ENCODE assay signal across 10 mouse cellular contexts in genomic region chr3:87999243-87999895, GRCm38 (mm10). TPM values are rescaled to one million over a fixed set of nuclear protein-coding genes. Genes with fewer than 3 reads are reported as not detected.
DNase-seq lines count a peak whose midpoint lies in the region; ATAC-seq and TF ChIP-seq lines count a peak whose summit lies in the region.
"Had no signal": no experiment of that assay in that cellular context is flagged by ENCODE, and none has a peak within 500 bp of the region (broad histone marks: within the 10 kb centered on the region; RNA-seq: fewer than 3 reads in every experiment).

No protein-coding gene starts in this region.

- no peak overlapping the region for H3K27ac ChIP-seq in heart, embryonic 11.5 days (ENCODE audit: low read depth, low read length)
- no peak overlapping the region for H3K27ac ChIP-seq in forebrain, embryonic 12.5 days
- H3K27ac ChIP-seq in limb, embryonic 15.5 days, result no peak overlapping the region
- H3K27ac ChIP-seq: liver, embryonic 15.5 days had no signal

- H3K4me1 ChIP-seq in heart, embryonic 11.5 days (ENCODE audit: control insufficient read depth, insufficient read depth, low read length), result peaks cover 9% of the 10 kb centered on the region; the same call in 1 of the 2 replicates
- H3K4me1 ChIP-seq in E14TG2a.4 (replicated peaks; ENCODE audit: low read depth, low read length), result peaks cover 52% of the 10 kb centered on the region
- H3K4me1 ChIP-seq in forebrain, embryonic 12.5 days, result peaks cover 46% of the 10 kb centered on the region
- H3K4me1 ChIP-seq in limb, embryonic 15.5 days, result peaks cover 36% of the 10 kb centered on the region
- H3K4me1 ChIP-seq: liver, embryonic 15.5 days had no signal

- no peak for DNase-seq in heart, adult 18-20 months
- no peak for DNase-seq in c-Kit-positive CD71-positive TER-119-positive erythroid progenitor cells, embryonic 14.5 days (ENCODE audit: low spot score)
- DNase-seq: gastrocnemius, postnatal 10 days had no signal

- ATAC-seq in heart, embryonic 11.5 days (replicated peaks; ENCODE audit: insufficient number of reproducible peaks, low FRiP score, low TSS enrichment), result no peak
- ATAC-seq in forebrain, embryonic 12.5 days (ENCODE audit: low FRiP score), result no peak
- no peak for ATAC-seq in limb, embryonic 15.5 days (ENCODE audit: insufficient number of reproducible peaks, low FRiP score, low TSS enrichment, low read depth)
- no peak for ATAC-seq in granulocyte monocyte progenitor cell, adult 5-6 weeks (replicated peaks; ENCODE audit: poor library complexity, severe bottlenecking)
- ATAC-seq in CD4-positive, CD25-positive, alpha-beta regulatory T cell, adult 4 months, result no peak

- peaks cover 97% of the 10 kb centered on the region for H3K27me3 ChIP-seq in heart, embryonic 11.5 days (ENCODE audit: control insufficient read depth, insufficient read depth, low read length)
- H3K27me3 ChIP-seq in E14TG2a.4 (ENCODE audit: insufficient read depth, low read length), result peaks cover 100% of the 10 kb centered on the region
- H3K27me3 ChIP-seq in forebrain, embryonic 12.5 days, result peaks cover 100% of the 10 kb centered on the region
- H3K27me3 ChIP-seq in limb, embryonic 15.5 days, result peaks cover 99% of the 10 kb centered on the region

- no peaks in the 10 kb centered on the region for H3K36me3 ChIP-seq in heart, embryonic 11.5 days (ENCODE audit: control insufficient read depth, insufficient read depth, low read length)
- H3K36me3 ChIP-seq in E14TG2a.4 (ENCODE audit: insufficient read depth, low read length), result no peaks in the 10 kb centered on the region
- no peaks in the 10 kb centered on the region for H3K36me3 ChIP-seq in forebrain, embryonic 12.5 days (replicated peaks)
- no peaks in the 10 kb centered on the region for H3K36me3 ChIP-seq in limb, embryonic 15.5 days
- H3K36me3 ChIP-seq: liver, embryonic 15.5 days had no signal

- peaks cover 4% of the 10 kb centered on the region; the same call in 1 of the 2 replicates for H3K9me3 ChIP-seq in heart, embryonic 11.5 days (replicated peaks; ENCODE audit: control insufficient read depth, low read length)
- peaks cover 7% of the 10 kb centered on the region; the same call in 1 of the 2 replicates for H3K9me3 ChIP-seq in E14TG2a.4 (ENCODE audit: low read length)
- H3K9me3 ChIP-seq in forebrain, embryonic 12.5 days, result no peaks in the 10 kb centered on the region
- no peaks in the 10 kb centered on the region for H3K9me3 ChIP-seq in limb, embryonic 15.5 days
- H3K9me3 ChIP-seq: liver, embryonic 15.5 days had no signal

- no peak overlapping the region for H3K9ac ChIP-seq in heart, embryonic 11.5 days (ENCODE audit: low read depth, low read length)
- peak overlapping the region; percentile 59 for H3K9ac ChIP-seq in forebrain, embryonic 12.5 days
- H3K9ac ChIP-seq in limb, embryonic 15.5 days, result peak overlapping the region; percentile 4; the same call in 1 of the 2 replicates
- H3K9ac ChIP-seq: liver, embryonic 15.5 days had no signal

- 1% methylated on average over 38 of the region's 38 CpGs for whole genome bisulfite sequencing in heart, embryonic 11.5 days (ENCODE audit: insufficient replicate concordance)
- under 1% methylated on average over 38 of the region's 38 CpGs for WGBS in forebrain, embryonic 12.5 days
- 1% methylated on average over 38 of the region's 38 CpGs for WGBS in limb, embryonic 15.5 days

- peak overlapping the region; percentile 66 for H3K4me2 ChIP-seq in heart, embryonic 11.5 days
- peak overlapping the region; percentile 84 for H3K4me2 ChIP-seq in forebrain, embryonic 12.5 days
- peak overlapping the region; percentile 78 for H3K4me2 ChIP-seq in limb, embryonic 15.5 days

- no peak for TF ChIP-seq CTCF in E14TG2a.4 (conservative IDR thresholded peaks at IDR 0.05; ENCODE audit: low read length)

- H3K4me3 ChIP-seq in heart, embryonic 11.5 days (ENCODE audit: low read depth, low read length), result peak overlapping the region; percentile 38
- H3K4me3 ChIP-seq in E14TG2a.4 (replicated peaks; ENCODE audit: low read length), result peak overlapping the region; percentile 83
- peak overlapping the region; percentile 48 for H3K4me3 ChIP-seq in forebrain, embryonic 12.5 days (replicated peaks)
- peak overlapping the region; percentile 41 for H3K4me3 ChIP-seq in limb, embryonic 15.5 days
- H3K4me3 ChIP-seq: liver, embryonic 15.5 days had no signal

RNA-seq across cellular contexts. Expression of gene Bcan, which starts 0.7 kb away (rescaled TPM):
- polyA plus RNA-seq in heart, embryonic 11.5 days (2014; fragmentation: Nextera tagmentation; extraction: Ambion mirVana), result not detected in 2 replicates
- total RNA-seq in heart, adult 18-20 months (2021), result under 1 TPM in 1 of 2 experiments, not detected in 1; 0.32 TPM
- 1.7 and 3.6 TPM in 2 replicates for polyA plus RNA-seq in forebrain, embryonic 12.5 days (2016; fragmentation: Nextera tagmentation; extraction: Ambion mirVana)
- 0.72 and 1.1 TPM in 2 replicates for polyA plus RNA-seq in limb, embryonic 15.5 days (2015; fragmentation: Nextera tagmentation; extraction: Ambion mirVana)
- total RNA-seq in granulocyte monocyte progenitor cell, adult 5-6 weeks (2014; fragmentation: Nextera tagmentation), result not detected in 2 replicates
- not detected in 2 replicates for total RNA-seq in granulocyte monocyte progenitor cell, adult 5-6 weeks (2017)
- polyA plus RNA-seq in CD4-positive, CD25-positive, alpha-beta regulatory T cell, adult 4 months (2017; shearing (Covaris generic)), result not detected

RNA-seq across cellular contexts. Expression of gene Hapln2, which starts 28.0 kb away (rescaled TPM):
- not detected in 2 replicates for polyA plus RNA-seq in heart, embryonic 11.5 days (2014; fragmentation: Nextera tagmentation; extraction: Ambion mirVana)
- total RNA-seq in heart, adult 18-20 months (2021), result not detected
- not detected in 2 replicates for polyA plus RNA-seq in forebrain, embryonic 12.5 days (2016; fragmentation: Nextera tagmentation; extraction: Ambion mirVana)
- not detected in 2 replicates for polyA plus RNA-seq in limb, embryonic 15.5 days (2015; fragmentation: Nextera tagmentation; extraction: Ambion mirVana)
- total RNA-seq in granulocyte monocyte progenitor cell, adult 5-6 weeks (2014; fragmentation: Nextera tagmentation), result not detected in 2 replicates
- not detected in 2 replicates for total RNA-seq in granulocyte monocyte progenitor cell, adult 5-6 weeks (2017)
- polyA plus RNA-seq in CD4-positive, CD25-positive, alpha-beta regulatory T cell, adult 4 months (2017; shearing (Covaris generic)), result under 1 TPM in 1 of 2 experiments, not detected in 1; 0.17 TPM
- total RNA-seq: gastrocnemius, postnatal 10 days had no signal
- polyA plus RNA-seq: liver, embryonic 15.5 days had no signal

RNA-seq across cellular contexts. Expression of gene Nes, which starts 28.5 kb away (rescaled TPM):
- 11.1 and 15.1 TPM in 2 replicates for polyA plus RNA-seq in heart, embryonic 11.5 days (2014; fragmentation: Nextera tagmentation; extraction: Ambion mirVana)
- total RNA-seq in heart, adult 18-20 months (2021), result 10 to 100 TPM; 12.5 to 24.8 TPM
- 148 and 162 TPM in 2 replicates for polyA plus RNA-seq in forebrain, embryonic 12.5 days (2016; fragmentation: Nextera tagmentation; extraction: Ambion mirVana)
- polyA plus RNA-seq in limb, embryonic 15.5 days (2015; fragmentation: Nextera tagmentation; extraction: Ambion mirVana), result 26.6 and 37.2 TPM in 2 replicates
- not detected in 2 replicates for total RNA-seq in granulocyte monocyte progenitor cell, adult 5-6 weeks (2014; fragmentation: Nextera tagmentation)
- total RNA-seq in granulocyte monocyte progenitor cell, adult 5-6 weeks (2017), result 0.05 TPM in 1 of 2 replicates, not detected in the other
- not detected for polyA plus RNA-seq in CD4-positive, CD25-positive, alpha-beta regulatory T cell, adult 4 months (2017; shearing (Covaris generic))

RNA-seq across cellular contexts. Expression of gene Gpatch4, which starts 43.5 kb away (rescaled TPM):
- 22.1 and 23.9 TPM in 2 replicates for polyA plus RNA-seq in heart, embryonic 11.5 days (2014; fragmentation: Nextera tagmentation; extraction: Ambion mirVana)
- total RNA-seq in heart, adult 18-20 months (2021), result 10 to 100 TPM; 10.9 to 12.3 TPM
- polyA plus RNA-seq in forebrain, embryonic 12.5 days (2016; fragmentation: Nextera tagmentation; extraction: Ambion mirVana), result 31.4 and 32.0 TPM in 2 replicates
- polyA plus RNA-seq in limb, embryonic 15.5 days (2015; fragmentation: Nextera tagmentation; extraction: Ambion mirVana), result 29.4 and 32.6 TPM in 2 replicates
- 45.8 and 50.5 TPM in 2 replicates for total RNA-seq in granulocyte monocyte progenitor cell, adult 5-6 weeks (2014; fragmentation: Nextera tagmentation)
- total RNA-seq in granulocyte monocyte progenitor cell, adult 5-6 weeks (2017), result 39.6 and 40.8 TPM in 2 replicates
- polyA plus RNA-seq in CD4-positive, CD25-positive, alpha-beta regulatory T cell, adult 4 months (2017; shearing (Covaris generic)), result 10 to 100 TPM; 33.8 to 36.0 TPM

RNA-seq across cellular contexts. Expression of gene Crabp2, which starts 50.9 kb away (rescaled TPM):
- polyA plus RNA-seq in heart, embryonic 11.5 days (2014; fragmentation: Nextera tagmentation; extraction: Ambion mirVana), result 24.1 and 25.1 TPM in 2 replicates
- total RNA-seq in heart, adult 18-20 months (2021), result not detected
- 246 TPM in 2 replicates for polyA plus RNA-seq in forebrain, embryonic 12.5 days (2016; fragmentation: Nextera tagmentation; extraction: Ambion mirVana)
- polyA plus RNA-seq in limb, embryonic 15.5 days (2015; fragmentation: Nextera tagmentation; extraction: Ambion mirVana), result 249 and 274 TPM in 2 replicates
- total RNA-seq in granulocyte monocyte progenitor cell, adult 5-6 weeks (2014; fragmentation: Nextera tagmentation), result not detected in 2 replicates
- total RNA-seq in granulocyte monocyte progenitor cell, adult 5-6 weeks (2017), result not detected in 2 replicates
- polyA plus RNA-seq in CD4-positive, CD25-positive, alpha-beta regulatory T cell, adult 4 months (2017; shearing (Covaris generic)), result not detected

Comparison
In these comparisons a context has a peak if more than half of its experiments do, and no peak if none do; other contexts are left out.
1. RNA of gene Nes, which starts 28.5 kb away (polyA plus RNA-seq): 148 to 162 TPM in forebrain, embryonic 12.5 days, 26.6 to 37.2 TPM in limb, embryonic 15.5 days and 11.1 to 15.1 TPM in heart, embryonic 11.5 days; not detected in CD4-positive, CD25-positive, alpha-beta regulatory T cell, adult 4 months; every median in the first group is over 10 times any median in the second.
2. Peak in every context shown above with its lines, with median percentiles within 50 percentile points of each other: H3K4me2 ChIP-seq and H3K4me3 ChIP-seq.